Mouse (Mus musculus) brain, embryonic 14.5 days (tissue): ENCODE results near the gene Rac2. TPM values are rescaled to one million over a fixed set of nuclear protein-coding genes. Genes with fewer than 3 reads are reported as not detected.
A peak's percentile ranks its signal among the peaks of the same experiment; 100 is the strongest.

Source experiments
- DNase-seq: peaks from one replicate; pipeline ENCODE4 v3.0.0-alpha.2; 2011; ENCODE audit warnings: low read depth
- CTCF ChIP-seq: fragments of 200-500 bp; IDR thresholded peaks from 2 replicates; pipeline ENCODE4 v1.5.1; 2012; ENCODE audit warnings: inconsistent platforms, mild to moderate bottlenecking, moderate library complexity, borderline replicate concordance; ENCODE audit not compliant: insufficient read depth, insufficient read length; ENCODE audit errors: extremely low read depth
- POLR2A ChIP-seq: fragments of 200-500 bp; IDR thresholded peaks from 2 replicates; pipeline ENCODE4 v1.6.1; 2012; ENCODE audit warnings: mild to moderate bottlenecking, inconsistent platforms, borderline replicate concordance; ENCODE audit not compliant: poor library complexity, insufficient read depth, insufficient read length, severe bottlenecking; ENCODE audit errors: extremely low read depth
- polyA plus RNA-seq: library from polyadenylated mRNA; depleted of rRNA; stranded (reverse); fragments of >200 nt; gene quantifications from 2 replicates; pipeline ENCODE4 v1.2.3, GENCODE M21; 2012

The Rac2 gene
- polyA plus RNA-seq, 1 experiment: 5.5 TPM

DNA sequence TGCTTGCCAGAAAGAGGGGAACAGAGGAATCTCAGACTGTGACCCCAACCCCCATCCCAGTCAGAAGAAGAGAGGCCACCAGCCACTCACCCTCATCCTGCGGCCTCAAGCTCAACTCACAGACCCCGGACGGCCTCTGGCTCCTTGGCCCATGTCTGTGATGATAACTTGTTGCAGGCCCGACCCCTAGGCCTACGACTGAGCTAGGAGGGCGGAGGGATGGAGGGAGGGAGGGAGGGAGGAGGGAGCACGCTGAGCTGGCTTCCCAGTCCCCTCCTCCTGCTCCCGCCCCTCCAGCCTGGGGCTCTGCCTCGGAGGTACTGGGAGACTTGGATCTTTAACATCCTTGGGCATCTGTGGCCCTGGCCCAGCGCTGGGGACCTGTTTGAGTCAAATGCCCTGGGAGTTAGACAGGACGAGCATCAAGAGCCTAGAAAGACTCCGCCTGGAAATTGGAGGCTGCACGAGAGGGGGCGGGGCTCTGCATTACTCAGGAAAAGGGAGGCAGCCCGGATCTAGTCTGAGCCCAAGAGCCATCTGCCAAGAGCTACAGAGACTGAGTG, 43.1 kb downstream of the Rac2 start:
- no peak for TF ChIP-seq POLR2A
- no peak for TF ChIP-seq CTCF
- peak; percentile 84 for DNase-seq

DNA sequence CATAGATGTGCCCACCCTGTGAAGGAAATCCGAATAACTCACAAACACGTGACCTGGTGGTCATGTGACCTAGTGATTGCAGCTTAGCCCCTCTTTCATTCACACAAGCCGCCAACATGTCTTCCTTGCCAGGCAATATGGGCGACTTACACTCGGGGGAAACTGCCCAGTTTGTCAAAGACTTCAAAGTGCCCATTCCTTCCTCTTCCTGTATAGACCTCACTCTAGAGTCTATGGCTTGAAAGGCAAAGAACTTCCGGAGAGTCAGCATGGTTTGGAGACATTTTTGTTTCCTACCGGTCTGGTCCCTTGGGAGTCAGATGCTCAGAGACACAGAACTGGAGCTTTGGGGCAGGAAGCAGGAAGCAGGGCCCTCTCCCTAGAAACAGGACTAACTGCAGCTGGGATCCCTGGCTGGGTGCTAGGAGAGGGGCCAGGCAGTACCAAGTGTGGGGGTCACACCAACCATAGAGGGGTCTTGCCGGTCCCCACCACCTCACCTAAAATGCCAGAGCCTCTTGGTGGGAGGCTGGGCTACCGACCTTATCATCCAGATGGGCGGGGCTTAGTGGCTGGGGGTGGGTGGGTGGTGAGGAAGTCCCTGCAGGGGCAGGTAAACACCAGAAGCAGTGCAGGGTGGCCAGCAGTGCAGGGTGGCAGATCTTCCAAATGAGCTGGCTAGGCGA, 43.7 kb downstream of the Rac2 start:
- no peak for DNase-seq
- TF ChIP-seq POLR2A (no peak), CTCF (no peak)

DNA sequence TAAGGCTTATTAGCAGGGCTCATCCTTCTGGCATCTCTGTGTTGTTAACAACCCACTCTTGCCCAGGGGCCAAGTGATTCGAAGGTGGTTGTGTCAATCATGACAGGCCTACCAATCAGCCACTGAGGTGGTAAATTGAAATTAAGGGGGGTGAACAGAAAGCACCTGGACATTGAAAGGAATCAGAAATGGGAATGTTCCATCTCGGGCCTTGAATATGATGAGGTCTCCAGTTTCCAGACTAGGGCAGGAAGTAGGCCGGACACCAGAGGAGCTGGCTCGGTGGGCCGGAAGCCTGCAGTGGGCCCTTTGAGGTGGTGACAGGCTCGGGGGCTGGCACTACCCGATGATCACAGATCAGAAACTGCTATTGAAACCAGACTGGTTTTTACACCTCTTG, 44.6 kb downstream of the Rac2 start:
- TF ChIP-seq CTCF (no peak), POLR2A (no peak)
- DNase-seq: peak; percentile 59

DNA sequence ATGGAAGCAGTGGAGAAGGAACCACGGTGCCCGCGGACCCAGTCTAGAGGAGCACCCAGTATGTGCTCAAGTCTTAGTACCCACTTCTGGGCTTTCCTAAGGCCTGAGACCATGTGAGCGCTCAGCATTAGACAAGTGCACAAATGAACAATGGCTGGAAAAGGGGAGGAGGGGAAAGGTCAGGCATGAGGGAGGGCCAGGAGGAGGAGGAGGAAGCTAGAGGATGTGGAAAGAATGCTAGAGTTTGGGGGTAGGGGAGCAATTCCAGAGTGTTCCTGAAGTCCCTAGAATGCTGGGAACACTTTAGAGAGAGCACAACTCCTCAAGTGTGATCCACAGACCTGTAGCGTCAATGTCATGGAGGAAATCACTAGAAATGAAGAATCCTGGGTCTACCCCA, 48.4 kb downstream of the Rac2 start:
- DNase-seq: no peak
- no peak for TF ChIP-seq CTCF
- no peak for TF ChIP-seq POLR2A

DNA sequence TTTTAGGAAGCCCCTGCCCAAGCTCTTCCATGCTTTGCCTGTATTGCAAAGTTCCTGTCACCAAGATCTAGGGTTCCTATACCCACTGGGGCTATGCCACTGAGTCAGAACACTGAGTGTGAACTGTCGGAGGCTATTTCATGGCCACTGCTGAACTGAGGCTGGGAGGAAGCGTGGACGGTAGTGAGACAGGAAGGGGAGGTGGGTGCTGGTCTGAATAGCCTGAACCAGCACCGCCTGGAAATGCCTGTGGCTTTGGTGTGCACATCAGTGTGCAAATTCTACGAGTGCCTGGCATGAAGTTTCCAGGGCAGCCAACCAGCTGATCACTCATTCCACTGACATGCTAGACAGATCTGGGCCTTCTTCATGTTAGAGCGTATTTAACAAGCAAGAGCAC, 50.7 kb downstream of the Rac2 start:
- TF ChIP-seq CTCF (no peak), POLR2A (no peak)
- DNase-seq: no peak

DNA sequence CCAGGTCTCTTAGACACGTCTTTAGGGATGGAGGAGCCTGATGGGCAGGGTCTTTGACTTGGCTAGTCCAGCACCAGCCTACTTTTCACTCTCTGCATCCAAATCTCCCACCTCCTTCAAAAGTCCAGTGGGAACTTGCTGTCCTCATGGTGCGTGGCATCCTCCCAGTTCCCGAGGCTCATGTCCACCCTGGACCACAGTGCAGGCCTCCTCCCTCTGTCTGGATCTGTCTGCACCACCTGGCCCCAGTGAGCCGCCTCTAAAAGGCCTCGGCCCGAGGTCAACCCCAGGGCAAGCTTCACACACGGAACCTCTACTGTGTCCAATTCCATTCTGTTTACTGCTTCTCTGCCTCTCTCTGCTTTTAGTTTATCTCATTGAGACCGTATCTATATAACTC, 51.3 kb downstream of the Rac2 start:
- TF ChIP-seq POLR2A (no peak), CTCF (no peak)
- DNase-seq: no peak

DNA sequence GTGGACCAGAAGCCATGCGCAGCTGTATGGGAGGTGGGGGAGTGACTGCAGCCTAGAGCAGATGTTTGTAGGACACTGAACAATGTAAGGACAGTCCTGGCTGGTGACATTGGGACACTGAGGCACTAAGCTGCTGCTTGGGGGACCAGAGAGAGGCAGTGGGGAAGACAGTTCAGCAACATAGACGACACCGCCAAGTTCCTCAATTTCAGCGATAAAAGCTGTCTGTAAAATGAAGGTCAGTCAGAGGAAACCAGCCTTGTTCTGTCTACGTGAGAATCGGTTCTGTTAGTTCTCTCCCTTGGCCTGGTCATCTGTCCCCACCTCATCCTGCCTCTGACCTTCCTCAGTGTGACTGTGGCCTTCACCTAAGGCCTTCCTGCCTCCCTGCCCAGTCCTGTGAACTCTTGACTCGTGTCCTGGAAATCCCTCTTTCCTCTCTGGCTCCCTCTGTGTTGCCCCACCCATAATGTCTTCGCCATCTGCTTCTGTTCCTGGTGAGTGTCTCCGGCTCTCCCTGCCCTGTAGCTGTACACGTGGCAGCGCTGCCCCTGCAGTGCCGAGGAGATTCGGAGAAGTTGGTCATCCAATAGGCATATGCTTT, 52.4 kb downstream of the Rac2 start:
- TF ChIP-seq POLR2A (no peak), CTCF (no peak)

DNA sequence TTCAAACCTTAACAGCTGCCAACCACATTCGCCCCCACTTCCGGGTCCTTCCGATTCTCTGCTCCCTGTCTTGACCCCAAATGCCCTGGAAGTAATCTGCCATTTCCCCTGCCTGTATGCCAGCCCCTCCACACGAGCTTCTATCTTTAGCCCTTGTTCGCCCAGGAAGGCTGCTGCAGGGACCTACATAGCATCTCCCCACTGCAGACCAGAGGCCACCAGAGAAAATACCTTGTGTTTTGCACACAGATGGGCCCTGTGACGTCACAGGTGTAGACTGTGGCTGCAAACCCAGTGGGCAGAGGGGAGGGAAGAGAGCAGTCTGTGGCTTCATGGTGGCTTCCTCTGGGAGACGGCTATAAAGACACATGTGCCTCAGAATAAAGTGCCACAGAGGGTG, 54.4 kb downstream of the Rac2 start:
- no peak for TF ChIP-seq CTCF
- TF ChIP-seq POLR2A: no peak
- DNase-seq: no peak

More for the DNA sequence above, 52.4 kb downstream of the Rac2 start:
- DNase-seq: no peak

DNA sequence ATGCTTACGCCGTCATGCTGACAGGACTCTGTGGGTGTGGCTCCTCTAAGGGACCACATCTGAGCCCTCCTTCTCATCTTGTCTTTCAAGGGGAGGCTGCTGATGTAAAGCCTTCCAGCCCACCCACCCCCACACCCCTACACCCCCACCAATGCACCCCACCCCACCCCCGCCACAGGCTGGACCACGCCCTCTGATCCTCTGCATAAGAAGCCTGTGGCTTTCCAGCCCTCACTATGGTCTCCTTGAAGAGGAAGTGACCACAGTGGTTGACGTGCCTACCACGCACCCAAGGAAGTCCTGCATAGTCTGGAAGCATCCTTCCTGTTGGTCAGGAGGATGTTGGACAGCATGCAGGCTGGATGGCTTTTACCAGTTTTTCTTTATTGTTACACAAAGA, 56.8 kb downstream of the Rac2 start:
- TF ChIP-seq CTCF (no peak), POLR2A (no peak)
- DNase-seq: no peak

DNA sequence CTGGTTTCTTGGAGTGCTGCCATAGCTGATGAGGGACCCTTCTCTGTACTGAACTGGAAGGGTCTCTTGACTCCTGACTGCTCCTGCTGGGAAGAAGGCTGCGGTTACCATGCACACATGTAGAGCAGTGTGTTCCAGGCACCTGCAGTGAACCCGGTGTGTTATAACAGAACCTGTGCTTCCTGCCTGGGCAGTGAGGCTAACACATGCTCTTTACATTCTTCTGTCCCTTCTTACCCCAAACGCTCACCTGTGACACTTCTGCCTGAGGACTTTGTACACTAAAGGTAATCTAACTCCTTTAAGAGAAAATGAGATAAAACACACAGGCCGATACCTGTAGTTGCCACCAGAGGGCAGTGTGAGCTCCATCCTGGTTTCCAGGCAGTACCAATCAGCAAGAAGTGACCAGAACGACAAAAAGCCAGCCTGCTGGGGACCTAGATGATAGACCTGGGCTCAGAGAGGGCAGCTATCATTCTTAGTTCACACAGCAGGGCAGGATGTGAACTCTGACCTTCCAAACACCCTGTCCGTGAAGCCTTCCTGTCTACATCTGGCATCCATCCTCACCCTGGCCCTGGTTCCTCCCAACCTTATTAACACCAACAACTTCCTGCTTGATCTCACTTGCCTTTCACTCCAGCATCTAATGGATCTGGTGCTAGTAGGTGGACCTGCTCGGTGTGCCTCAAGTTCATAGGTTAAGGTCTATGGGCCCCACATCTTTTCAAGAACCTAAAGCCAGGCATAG, 58.0 kb downstream of the Rac2 start:
- peak; percentile 82 for DNase-seq
- TF ChIP-seq POLR2A: no peak
- peak; percentile 87 for TF ChIP-seq CTCF

DNA sequence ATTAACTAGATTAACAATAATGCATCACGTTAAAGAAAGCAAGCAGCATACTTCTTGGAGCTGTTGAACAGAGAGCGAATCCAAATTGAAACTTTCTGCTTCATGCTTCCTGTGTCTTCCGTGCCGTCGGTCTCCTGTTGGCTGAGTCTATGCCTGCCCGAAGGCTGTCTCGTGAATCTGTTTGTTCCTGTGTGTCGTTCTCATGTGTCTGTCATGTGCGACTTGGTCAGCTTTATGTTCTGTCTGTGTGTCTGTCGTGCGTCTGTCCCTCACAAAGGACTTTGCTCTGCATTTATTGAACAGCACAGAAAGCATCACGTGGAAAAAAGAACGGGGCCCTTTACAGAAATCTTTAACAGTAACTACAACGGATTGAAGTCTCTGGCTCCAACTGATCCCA, 59.6 kb downstream of the Rac2 start:
- no peak for TF ChIP-seq CTCF
- no peak for TF ChIP-seq POLR2A

More for the DNA sequence above, 59.6 kb downstream of the Rac2 start:
- DNase-seq: no peak
